Mouse (Mus musculus) ES-E14 (cell line): ENCODE data around the gene Ostf1.

Source experiments
- CHD2 ChIP-seq: IDR thresholded peaks from 2 replicates; pipeline ENCODE4 v1.6.1; 2014; ENCODE audit warnings: mild to moderate bottlenecking, low read depth, low read length, inconsistent platforms
- ZC3H11A ChIP-seq: IDR thresholded peaks from 2 replicates; pipeline ENCODE4 v1.6.1; 2012; ENCODE audit warnings: low read depth, mild to moderate bottlenecking, inconsistent platforms, low read length, borderline replicate concordance

DNA sequence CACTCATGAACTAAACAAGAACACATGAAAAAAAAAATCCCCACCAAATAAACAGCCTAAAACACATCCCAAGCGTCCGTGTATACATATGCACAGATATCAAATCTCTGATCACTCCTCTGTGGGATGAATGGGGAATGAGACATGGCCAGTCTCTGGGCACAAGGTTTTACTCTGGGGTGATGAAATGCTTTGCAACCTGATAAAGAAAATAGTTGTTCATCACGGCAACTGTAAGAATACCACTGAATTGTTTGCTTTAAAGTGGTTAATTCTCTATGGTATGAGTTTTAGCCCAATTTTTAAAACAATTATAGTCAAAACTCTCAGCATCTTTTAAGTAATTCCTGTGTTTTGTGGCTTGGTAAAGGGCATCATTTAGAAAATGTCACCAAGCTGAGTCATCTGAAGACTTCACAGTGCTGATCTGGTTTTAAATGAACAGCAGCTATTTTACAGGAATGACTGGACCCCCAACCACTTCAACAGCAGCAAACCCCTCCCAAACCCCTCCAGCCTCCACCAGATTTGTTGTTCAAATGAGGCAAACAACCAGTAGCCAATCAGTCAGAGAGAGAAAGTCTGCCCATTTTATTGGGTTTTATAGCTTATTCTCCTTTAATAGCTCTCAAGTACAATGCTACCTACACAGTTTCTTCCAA lies 33.2 kb downstream of the Ostf1 start:
- TF ChIP-seq ZC3H11A (no peak), CHD2 (no peak)
